Mouse (Mus musculus) cerebellum, adult 2 months (tissue): ENCODE data around the gene Tmem159.

Experiments used
- CTCF ChIP-seq: fragments of 200-500 bp; IDR thresholded peaks from 2 replicates; pipeline ENCODE4 v1.5.1; 2011; ENCODE audit warnings: low read depth, mild to moderate bottlenecking, control low read depth, low read length, moderate library complexity, borderline replicate concordance; ENCODE audit not compliant: insufficient read depth
- POLR2A ChIP-seq: fragments of 200-500 bp; IDR thresholded peaks from 2 replicates; pipeline ENCODE4 v1.6.1; 2011; ENCODE audit warnings: low read length, control low read depth, borderline replicate concordance; ENCODE audit not compliant: insufficient read depth

- TF ChIP-seq POLR2A (no peak), CTCF (no peak)
Measured at GRCm38 (mm10) chr7:120150257-120150656, 48.1 kb downstream of the Tmem159 start.
